Mouse (Mus musculus): ENCODE measurements around the gene Bax.

GRCm38 (mm10) chr7:45421194-45421593 is 45.5 kb downstream of the Bax start:
- TF ChIP-seq POLR2AphosphoS5 (IDR thresholded peaks at IDR 0.05; ENCODE audit: insufficient replicate concordance, low read depth, low read length) (no peak), CTCF (IDR thresholded peaks at IDR 0.05; ENCODE audit: low read depth, low read length) (no peak), TAL1 (conservative IDR thresholded peaks at IDR 0.05; ENCODE audit: low read depth, low read length) (no peak), GATA1 (IDR thresholded peaks at IDR 0.05; ENCODE audit: borderline replicate concordance, low read length) (no peak), GATA2 (IDR thresholded peaks at IDR 0.05; ENCODE audit: borderline replicate concordance, low read depth, low read length) (no peak)
